Mouse (Mus musculus): Measurements from ENCODE around the gene Rspo4. TPM values are rescaled to one million over a fixed set of nuclear protein-coding genes. Genes with fewer than 3 reads are reported as not detected.

The Rspo4 gene
- polyA plus RNA-seq, 1 experiment from 2014 or later = not detected

DNA sequence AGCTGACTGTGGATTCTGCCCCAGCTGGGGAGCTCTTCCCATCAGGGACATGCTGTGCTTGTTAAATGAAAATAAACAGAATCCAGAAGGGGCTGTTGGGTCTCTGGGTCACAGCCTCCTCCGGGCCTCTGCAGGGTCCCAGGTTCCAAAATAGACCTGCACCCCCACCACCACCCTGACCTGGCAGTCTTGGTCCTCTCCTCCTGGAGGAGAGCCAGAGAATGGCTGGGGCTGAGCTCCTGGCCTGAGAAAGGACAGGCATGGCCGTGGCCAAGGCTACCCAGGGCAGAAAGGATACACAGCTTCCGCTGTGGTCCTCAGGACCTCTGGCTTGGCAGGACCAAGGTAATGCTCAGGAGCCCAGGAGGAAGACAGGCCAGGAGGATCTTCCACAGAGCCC is 61.9 kb downstream of the Rspo4 start:
- ATAC-seq (no peak), DNase-seq (ENCODE audit: low spot score) (no peak)
- Histone ChIP-seq H3K4me3 (ENCODE audit: low read depth, low read length) (no peak overlapping the region), H3K4me1 (ENCODE audit: control insufficient read depth, insufficient read depth, low read length) (no peaks in the 10 kb centered on the region), H3K4me2 (ENCODE audit: low read length) (no peak overlapping the region), H3K9me3 (replicated peaks; ENCODE audit: control insufficient read depth, low read length) (no peaks in the 10 kb centered on the region), H3K36me3 (ENCODE audit: control insufficient read depth, insufficient read depth, low read length) (no peaks in the 10 kb centered on the region), H3K9ac (ENCODE audit: low read length) (no peak overlapping the region), H3K27me3 (replicated peaks; ENCODE audit: control insufficient read depth, insufficient read depth, low read length) (no peaks in the 10 kb centered on the region), H3K27ac (ENCODE audit: low read depth, low read length) (no peak overlapping the region)
- whole genome bisulfite sequencing = 80% methylated on average over 3 of the region's 3 CpGs

DNA sequence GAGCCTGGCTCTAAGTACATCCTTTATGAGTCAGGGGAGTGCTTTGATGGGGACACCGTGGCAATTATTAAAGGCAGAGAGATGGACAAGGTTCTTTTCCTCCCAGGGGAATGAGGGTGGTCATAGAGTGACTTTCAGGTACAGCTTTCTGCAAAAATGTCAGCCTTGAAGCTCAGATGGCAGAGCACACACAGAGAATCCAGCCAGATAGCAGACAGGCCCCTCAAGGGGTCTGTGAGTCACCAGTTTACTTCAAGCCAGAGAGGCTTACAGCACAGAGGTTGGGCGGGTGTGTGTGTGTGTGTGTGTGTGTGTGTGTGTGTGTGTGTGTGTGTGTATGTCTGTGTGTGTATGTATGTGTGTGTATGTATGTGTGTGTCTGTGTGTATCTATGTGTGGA is 64.3 kb downstream of the Rspo4 start:
- 75% methylated on average over 2 of the region's 2 CpGs for WGBS
- ATAC-seq (no peak), DNase-seq (ENCODE audit: low spot score) (no peak)
- Histone ChIP-seq H3K27ac (ENCODE audit: low read depth, low read length) (no peak overlapping the region), H3K36me3 (ENCODE audit: control insufficient read depth, insufficient read depth, low read length) (no peaks in the 10 kb centered on the region), H3K9ac (ENCODE audit: low read length) (no peak overlapping the region), H3K9me3 (replicated peaks; ENCODE audit: control insufficient read depth, low read length) (no peaks in the 10 kb centered on the region), H3K4me1 (ENCODE audit: control insufficient read depth, insufficient read depth, low read length) (no peaks in the 10 kb centered on the region), H3K4me3 (ENCODE audit: low read depth, low read length) (no peak overlapping the region), H3K27me3 (replicated peaks; ENCODE audit: control insufficient read depth, insufficient read depth, low read length) (no peaks in the 10 kb centered on the region), H3K4me2 (ENCODE audit: low read length) (no peak overlapping the region)

DNA sequence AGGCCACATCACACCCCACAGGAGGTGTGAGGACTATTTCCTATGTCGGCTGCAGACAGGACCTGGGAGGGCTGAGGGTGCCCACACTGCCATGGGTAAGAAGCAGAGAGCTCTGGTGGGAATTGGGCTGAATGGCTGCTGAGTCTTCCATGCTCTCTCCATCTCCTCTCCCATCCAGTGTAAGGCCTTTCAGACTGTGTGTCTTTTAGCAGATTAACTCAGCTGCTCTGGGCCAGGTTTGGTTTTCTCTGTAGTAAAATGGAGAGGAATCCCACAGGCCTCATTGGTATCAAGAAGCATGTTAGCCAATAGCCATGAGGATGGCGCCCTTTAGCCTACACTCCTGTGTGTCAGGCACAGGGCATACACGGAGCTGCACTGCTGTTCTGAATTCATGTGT is 66.7 kb downstream of the Rspo4 start:
- 85% methylated on average over 3 of the region's 3 CpGs for WGBS
- no peak for ATAC-seq

DNA sequence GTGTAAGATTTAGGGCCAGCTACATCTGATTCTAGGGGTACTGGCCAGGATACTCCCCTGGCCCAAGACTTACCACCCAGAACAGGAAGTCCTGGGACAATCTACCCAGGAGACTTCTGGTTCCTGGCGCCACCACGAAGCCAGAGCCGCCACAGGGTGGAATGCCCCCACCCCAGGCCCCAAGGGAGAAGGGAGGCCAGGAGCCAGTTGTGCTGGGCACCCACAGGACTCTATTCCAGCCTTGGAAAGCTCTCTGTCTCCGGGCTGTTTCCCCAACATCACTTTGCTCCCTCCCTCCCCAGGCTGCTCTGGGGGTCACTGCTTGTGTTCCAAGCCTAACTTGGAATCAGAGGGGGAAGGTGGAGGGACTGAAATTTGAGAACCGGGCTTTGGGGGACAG is 67.8 kb downstream of the Rspo4 start:
- ATAC-seq = no peak
- no peaks in the 10 kb centered on the region for H3K9me3 ChIP-seq (replicated peaks; ENCODE audit: control insufficient read depth, low read length)
- DNase-seq (ENCODE audit: low spot score) = no peak
- H3K9ac ChIP-seq (ENCODE audit: low read length) = no peak overlapping the region
- H3K4me3 ChIP-seq (ENCODE audit: low read depth, low read length) = no peak overlapping the region
- 54% methylated on average over 5 of the region's 5 CpGs for WGBS
- H3K36me3 ChIP-seq (ENCODE audit: control insufficient read depth, insufficient read depth, low read length) = no peaks in the 10 kb centered on the region
- H3K27ac ChIP-seq (ENCODE audit: low read depth, low read length) = no peak overlapping the region
- no peaks in the 10 kb centered on the region for H3K4me1 ChIP-seq (ENCODE audit: control insufficient read depth, insufficient read depth, low read length)
- no peak overlapping the region for H3K4me2 ChIP-seq (ENCODE audit: low read length)
- H3K27me3 ChIP-seq (replicated peaks; ENCODE audit: control insufficient read depth, insufficient read depth, low read length) = no peaks in the 10 kb centered on the region

More for the DNA sequence above, 66.7 kb downstream of the Rspo4 start:
- no peak for DNase-seq (ENCODE audit: low spot score)
- no peak overlapping the region for H3K9ac ChIP-seq (ENCODE audit: low read length)
- no peaks in the 10 kb centered on the region for H3K36me3 ChIP-seq (ENCODE audit: control insufficient read depth, insufficient read depth, low read length)
- H3K4me3 ChIP-seq (ENCODE audit: low read depth, low read length) = no peak overlapping the region
- no peaks in the 10 kb centered on the region for H3K27me3 ChIP-seq (replicated peaks; ENCODE audit: control insufficient read depth, insufficient read depth, low read length)
- H3K4me1 ChIP-seq (ENCODE audit: control insufficient read depth, insufficient read depth, low read length) = no peaks in the 10 kb centered on the region
- no peak overlapping the region for H3K27ac ChIP-seq (ENCODE audit: low read depth, low read length)
- H3K4me2 ChIP-seq (ENCODE audit: low read length) = no peak overlapping the region
- H3K9me3 ChIP-seq (replicated peaks; ENCODE audit: control insufficient read depth, low read length) = no peaks in the 10 kb centered on the region

DNA sequence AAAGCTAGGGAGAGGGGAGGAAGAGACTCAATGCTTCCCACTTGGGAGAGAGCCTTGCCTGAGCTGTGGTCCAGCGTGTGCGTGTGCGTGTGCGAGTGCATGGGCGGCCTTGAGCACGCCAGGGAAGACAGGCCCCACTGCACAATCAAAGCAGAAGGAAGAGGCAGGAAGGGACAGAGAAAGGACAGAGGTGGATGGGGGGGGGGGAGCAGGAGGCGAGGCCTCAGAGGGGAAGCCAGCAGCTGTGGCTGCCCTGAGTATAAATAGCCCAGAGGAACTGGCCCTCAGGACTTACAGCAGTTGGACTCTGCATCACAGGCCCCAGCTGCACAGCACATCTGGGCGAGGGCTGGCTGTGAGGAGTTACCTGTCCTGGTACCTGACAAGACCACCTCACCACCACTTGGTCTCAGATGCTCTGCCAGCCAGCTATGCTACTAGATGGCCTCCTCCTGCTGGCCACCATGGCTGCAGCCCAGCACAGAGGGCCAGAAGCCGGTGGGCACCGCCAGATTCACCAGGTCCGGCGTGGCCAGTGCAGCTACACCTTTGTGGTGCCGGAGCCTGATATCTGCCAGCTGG is 68.3 kb downstream of the Rspo4 start, which contains the start of gene Angpt4:
Gene Angpt4 (plus strand): TSS at position 292 of the 582 bp plus-strand sequence.
- 74% methylated on average over 12 of the region's 13 CpGs for WGBS
- H3K27ac ChIP-seq (ENCODE audit: low read depth, low read length) = no peak within 1 kb of the TSS
- H3K4me3 ChIP-seq (ENCODE audit: low read depth, low read length) = no peak within 1 kb of the TSS
- H3K27me3 ChIP-seq (replicated peaks; ENCODE audit: control insufficient read depth, insufficient read depth, low read length) = no peaks in the 10 kb centered on the region
- H3K9ac ChIP-seq (ENCODE audit: low read length) = no peak within 1 kb of the TSS
- no peak within 1 kb of the TSS for H3K4me2 ChIP-seq (ENCODE audit: low read length)
- no peaks in the 10 kb centered on the region for H3K4me1 ChIP-seq (ENCODE audit: control insufficient read depth, insufficient read depth, low read length)
- H3K9me3 ChIP-seq (replicated peaks; ENCODE audit: control insufficient read depth, low read length) = no peaks in the 10 kb centered on the region
- H3K36me3 ChIP-seq (ENCODE audit: control insufficient read depth, insufficient read depth, low read length) = no peaks in the 10 kb centered on the region
- DNase-seq (ENCODE audit: low spot score) = no peak
- ATAC-seq = no peak

DNA sequence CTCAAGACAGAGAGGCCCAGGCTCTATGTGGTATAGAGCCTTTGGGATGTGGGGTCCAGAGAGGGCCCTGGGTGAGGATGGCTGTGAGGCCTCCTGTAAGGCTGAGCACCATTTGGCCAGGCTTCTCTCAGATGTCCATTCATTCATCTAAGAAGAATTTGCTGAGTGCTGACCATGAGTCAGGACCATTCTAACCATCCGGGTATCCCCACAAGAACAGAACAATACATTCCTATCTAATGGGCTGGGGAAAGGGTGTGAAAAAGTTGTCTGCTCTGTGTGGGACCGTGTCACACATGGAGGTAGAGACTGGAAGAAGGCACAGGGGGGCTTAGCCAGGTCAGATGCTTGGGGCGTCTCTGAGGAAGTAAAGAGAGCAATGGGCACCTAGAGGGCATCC is 69.0 kb downstream of the Rspo4 start:
- 87% methylated on average over 3 of the region's 3 CpGs for WGBS
- no peaks in the 10 kb centered on the region for H3K36me3 ChIP-seq (ENCODE audit: control insufficient read depth, insufficient read depth, low read length)

DNA sequence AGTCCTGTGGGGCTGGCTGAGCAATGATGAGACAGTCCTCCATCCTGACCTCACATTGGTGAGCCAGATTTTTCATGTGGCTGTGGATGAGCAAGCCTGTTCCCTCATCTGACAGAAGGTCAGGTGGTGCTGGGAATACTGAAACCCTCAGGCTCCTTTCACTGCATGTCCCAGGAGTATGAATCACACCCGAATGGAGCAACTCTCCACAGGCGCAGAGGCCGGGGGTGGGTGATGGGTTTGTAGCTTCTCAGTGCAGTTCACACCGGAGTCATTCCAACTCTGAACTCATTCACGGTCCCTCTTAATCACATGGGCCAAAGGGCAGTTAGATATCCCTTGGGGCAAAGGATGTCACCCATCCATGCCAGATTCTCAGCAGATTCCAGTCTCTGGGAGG is 71.4 kb downstream of the Rspo4 start:
- ATAC-seq = no peak
- no peak overlapping the region for H3K4me3 ChIP-seq (ENCODE audit: low read depth, low read length)
- WGBS = 81% methylated on average over 5 of the region's 5 CpGs

More for the DNA sequence above, 69.0 kb downstream of the Rspo4 start:
- Histone ChIP-seq H3K9ac (ENCODE audit: low read length) (no peak overlapping the region), H3K27me3 (replicated peaks; ENCODE audit: control insufficient read depth, insufficient read depth, low read length) (no peaks in the 10 kb centered on the region), H3K9me3 (replicated peaks; ENCODE audit: control insufficient read depth, low read length) (no peaks in the 10 kb centered on the region), H3K4me1 (ENCODE audit: control insufficient read depth, insufficient read depth, low read length) (no peaks in the 10 kb centered on the region), H3K4me3 (ENCODE audit: low read depth, low read length) (no peak overlapping the region), H3K4me2 (ENCODE audit: low read length) (no peak overlapping the region), H3K27ac (ENCODE audit: low read depth, low read length) (no peak overlapping the region)
- ATAC-seq = no peak
- DNase-seq (ENCODE audit: low spot score) = no peak

DNA sequence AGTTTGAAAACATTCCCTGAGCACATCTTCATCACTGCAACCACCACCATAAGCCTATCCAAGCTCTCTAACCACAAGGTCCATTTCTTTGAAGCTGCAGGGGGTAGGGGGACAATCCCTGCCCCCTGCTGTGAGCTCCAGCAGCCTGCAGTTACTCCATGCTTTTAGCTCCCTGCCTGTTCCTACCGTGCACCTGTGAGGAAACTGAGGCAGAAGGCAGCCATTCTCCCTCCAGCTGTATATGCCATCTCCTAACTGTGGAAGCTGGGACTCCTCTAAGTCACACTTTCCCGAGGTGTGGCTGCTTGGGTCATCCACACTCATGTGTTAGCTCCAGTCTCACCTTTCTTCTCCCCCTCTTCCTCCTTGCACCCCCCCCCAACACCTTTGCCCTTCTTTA is 72.4 kb downstream of the Rspo4 start:
- Histone ChIP-seq H3K4me1 (ENCODE audit: control insufficient read depth, insufficient read depth, low read length) (no peaks in the 10 kb centered on the region), H3K36me3 (ENCODE audit: control insufficient read depth, insufficient read depth, low read length) (no peaks in the 10 kb centered on the region), H3K27me3 (replicated peaks; ENCODE audit: control insufficient read depth, insufficient read depth, low read length) (no peaks in the 10 kb centered on the region), H3K9ac (ENCODE audit: low read length) (no peak overlapping the region), H3K4me3 (ENCODE audit: low read depth, low read length) (no peak overlapping the region), H3K27ac (ENCODE audit: low read depth, low read length) (no peak overlapping the region), H3K9me3 (replicated peaks; ENCODE audit: control insufficient read depth, low read length) (no peaks in the 10 kb centered on the region), H3K4me2 (ENCODE audit: low read length) (no peak overlapping the region)
- 22% methylated on average over 2 of the region's 2 CpGs for WGBS
- DNase-seq (ENCODE audit: low spot score) (no peak), ATAC-seq (no peak)

More for the DNA sequence above, 71.4 kb downstream of the Rspo4 start:
- H3K27ac ChIP-seq (ENCODE audit: low read depth, low read length) = no peak overlapping the region
- H3K9ac ChIP-seq (ENCODE audit: low read length) = no peak overlapping the region
- no peak for DNase-seq (ENCODE audit: low spot score)
- no peak overlapping the region for H3K4me2 ChIP-seq (ENCODE audit: low read length)
- H3K9me3 ChIP-seq (replicated peaks; ENCODE audit: control insufficient read depth, low read length) = no peaks in the 10 kb centered on the region
- no peaks in the 10 kb centered on the region for H3K4me1 ChIP-seq (ENCODE audit: control insufficient read depth, insufficient read depth, low read length)
- no peaks in the 10 kb centered on the region for H3K27me3 ChIP-seq (replicated peaks; ENCODE audit: control insufficient read depth, insufficient read depth, low read length)
- no peaks in the 10 kb centered on the region for H3K36me3 ChIP-seq (ENCODE audit: control insufficient read depth, insufficient read depth, low read length)

DNA sequence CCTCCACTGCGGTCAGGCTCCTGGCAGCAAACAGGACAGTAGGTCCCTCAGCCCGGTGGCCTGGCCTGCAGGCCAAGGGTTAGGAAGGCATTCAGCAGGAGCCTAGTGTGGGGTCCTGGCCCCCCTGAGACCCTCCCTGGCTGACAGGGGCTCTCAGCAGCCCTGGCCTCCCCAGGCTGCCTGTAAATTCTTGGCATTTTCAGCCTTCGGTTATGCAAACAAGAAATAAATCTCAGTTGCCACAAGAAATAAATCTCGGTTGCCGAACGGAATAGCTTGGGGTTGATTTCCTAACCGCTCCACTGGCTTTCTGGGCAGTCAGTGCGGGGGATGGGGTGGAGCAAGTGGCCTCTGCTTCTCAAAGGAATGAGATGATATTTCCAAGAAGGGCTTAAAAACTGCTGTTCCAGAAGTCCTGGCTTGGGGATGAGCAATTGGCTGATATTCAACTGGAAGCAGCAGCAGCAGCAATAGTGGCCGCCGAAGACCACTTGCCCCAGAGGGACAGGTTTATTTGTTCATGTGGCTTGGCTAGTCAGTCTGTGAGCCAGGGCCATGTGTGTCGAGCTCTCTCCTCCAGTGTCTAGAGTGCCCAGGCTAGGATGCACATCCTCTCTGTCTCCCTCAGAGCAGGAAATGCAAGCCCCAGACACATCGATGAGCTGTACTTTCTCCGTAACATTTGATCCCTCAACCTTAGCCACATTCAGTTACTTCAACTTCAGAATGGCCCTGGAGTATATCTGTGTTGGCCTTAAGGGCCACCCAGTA is 73.5 kb downstream of the Rspo4 start:
- 83% methylated on average over 13 of the region's 13 CpGs for WGBS
- H3K27ac ChIP-seq (ENCODE audit: low read depth, low read length) = no peak overlapping the region
- DNase-seq (ENCODE audit: low spot score) = no peak

More for the DNA sequence above, 73.5 kb downstream of the Rspo4 start:
- Histone ChIP-seq H3K36me3 (ENCODE audit: control insufficient read depth, insufficient read depth, low read length) (no peaks in the 10 kb centered on the region), H3K9me3 (replicated peaks; ENCODE audit: control insufficient read depth, low read length) (no peaks in the 10 kb centered on the region), H3K27me3 (replicated peaks; ENCODE audit: control insufficient read depth, insufficient read depth, low read length) (no peaks in the 10 kb centered on the region), H3K4me2 (ENCODE audit: low read length) (no peak overlapping the region), H3K4me3 (ENCODE audit: low read depth, low read length) (no peak overlapping the region), H3K4me1 (ENCODE audit: control insufficient read depth, insufficient read depth, low read length) (no peaks in the 10 kb centered on the region), H3K9ac (ENCODE audit: low read length) (no peak overlapping the region)
- ATAC-seq = no peak

All from forebrain, embryonic 14.5 days (tissue).